Mouse (Mus musculus): Measurements from ENCODE around the gene Disp1.

Gene Disp1

GRCm38 (mm10) chr1:183207141-183207540 lies 14.2 kb downstream of the Disp1 start:
- DNase-seq (ENCODE audit: low read depth in 2 of 2, low spot score in 2 of 2): no peak

- no peak for DNase-seq (ENCODE audit: low read depth in 2 of 2, low spot score in 2 of 2)
These were observed 20.4 kb downstream of the Disp1 start for GRCm38 (mm10) chr1:183200926-183201325.

- DNase-seq (ENCODE audit: low read depth in 2 of 2, low spot score in 2 of 2): no peak
These were observed 26.6 kb downstream of the Disp1 start for GRCm38 (mm10) chr1:183194763-183195162.

- no peak for DNase-seq (ENCODE audit: low read depth in 2 of 2, low spot score in 2 of 2)
These were observed 27.2 kb downstream of the Disp1 start for GRCm38 (mm10) chr1:183194151-183194550.

GRCm38 (mm10) chr1:183191398-183191797 lies 29.9 kb downstream of the Disp1 start:
- DNase-seq (ENCODE audit: low read depth in 2 of 2, low spot score in 2 of 2): no peak

GRCm38 (mm10) chr1:183190456-183190855 lies 30.9 kb downstream of the Disp1 start:
- DNase-seq (ENCODE audit: low read depth in 2 of 2, low spot score in 2 of 2): no peak

GRCm38 (mm10) chr1:183189014-183189662 lies 32.2 kb downstream of the Disp1 start:
- no peak for DNase-seq (ENCODE audit: low read depth in 2 of 2, low spot score in 2 of 2)

GRCm38 (mm10) chr1:183188115-183189013 lies 33.0 kb downstream of the Disp1 start:
- no peak for DNase-seq (ENCODE audit: low read depth in 2 of 2, low spot score in 2 of 2)

- no peak for DNase-seq (ENCODE audit: low read depth in 2 of 2, low spot score in 2 of 2)
These were observed 35.8 kb downstream of the Disp1 start for GRCm38 (mm10) chr1:183185560-183185959.

- DNase-seq (ENCODE audit: low read depth in 2 of 2, low spot score in 2 of 2): no peak
These were observed 36.6 kb downstream of the Disp1 start for GRCm38 (mm10) chr1:183184681-183185080.

GRCm38 (mm10) chr1:183183565-183183964 lies 37.8 kb downstream of the Disp1 start:
- no peak for DNase-seq (ENCODE audit: low read depth in 2 of 2, low spot score in 2 of 2)

- no peak for DNase-seq (ENCODE audit: low read depth in 2 of 2, low spot score in 2 of 2)
These were observed 38.5 kb downstream of the Disp1 start for GRCm38 (mm10) chr1:183182641-183183414.

- DNase-seq (ENCODE audit: low read depth in 2 of 2, low spot score in 2 of 2): no peak
These were observed 40.3 kb downstream of the Disp1 start for GRCm38 (mm10) chr1:183181030-183181395.

- DNase-seq (ENCODE audit: low read depth in 2 of 2, low spot score in 2 of 2): no peak
These were observed 40.9 kb downstream of the Disp1 start for GRCm38 (mm10) chr1:183180301-183181029.

GRCm38 (mm10) chr1:183179316-183179715 lies 42.0 kb downstream of the Disp1 start:
- no peak for DNase-seq (ENCODE audit: low read depth in 2 of 2, low spot score in 2 of 2)

- DNase-seq (ENCODE audit: low read depth in 2 of 2, low spot score in 2 of 2): no peak
These were observed 46.1 kb downstream of the Disp1 start for GRCm38 (mm10) chr1:183175236-183175635.

GRCm38 (mm10) chr1:183171095-183171494 lies 50.2 kb downstream of the Disp1 start:
- DNase-seq (ENCODE audit: low read depth in 2 of 2, low spot score in 2 of 2): no peak

GRCm38 (mm10) chr1:183168465-183168864 lies 52.9 kb downstream of the Disp1 start:
- no peak for DNase-seq (ENCODE audit: low read depth in 2 of 2, low spot score in 2 of 2)

- DNase-seq (ENCODE audit: low read depth in 2 of 2, low spot score in 2 of 2): no peak
These were observed 53.5 kb downstream of the Disp1 start for GRCm38 (mm10) chr1:183167776-183168175.

GRCm38 (mm10) chr1:183166700-183167099 lies 54.6 kb downstream of the Disp1 start:
- DNase-seq (ENCODE audit: low read depth in 2 of 2, low spot score in 2 of 2): no peak

- no peak for DNase-seq (ENCODE audit: low read depth in 2 of 2, low spot score in 2 of 2)
These were observed 56.7 kb downstream of the Disp1 start for GRCm38 (mm10) chr1:183164648-183165071.
